Mouse (Mus musculus) brain, embryonic 18.5 days (tissue): Measurements from ENCODE around the gene Galr3.

ENCODE experiments used
- DNase-seq: peaks from one replicate; pipeline ENCODE4 v3.0.0-alpha.2; 2012; ENCODE audit warnings: low read depth, low spot score

Galr3 gene

DNA sequence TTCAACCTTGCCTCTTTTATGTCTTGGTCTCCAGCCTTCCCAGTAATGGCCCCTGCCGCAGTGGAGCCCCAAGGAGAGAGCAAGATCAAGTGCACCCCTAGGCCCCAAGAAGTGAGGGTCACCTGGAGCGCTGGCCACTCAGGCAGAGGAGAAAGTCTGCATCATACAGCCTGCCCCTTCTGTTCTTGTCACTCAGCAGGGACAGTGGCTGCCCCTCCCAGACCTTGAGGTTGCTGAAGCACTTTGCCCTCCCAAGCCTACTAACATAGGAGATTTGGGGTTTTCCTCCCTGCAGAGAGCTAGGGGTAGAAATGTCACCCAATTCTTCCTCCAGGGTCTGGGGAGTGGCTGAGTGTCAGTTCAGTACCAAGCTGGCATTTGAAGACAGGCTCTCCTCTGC lies 10.7 kb downstream of the Galr3 start:
- DNase-seq, result no peak

DNA sequence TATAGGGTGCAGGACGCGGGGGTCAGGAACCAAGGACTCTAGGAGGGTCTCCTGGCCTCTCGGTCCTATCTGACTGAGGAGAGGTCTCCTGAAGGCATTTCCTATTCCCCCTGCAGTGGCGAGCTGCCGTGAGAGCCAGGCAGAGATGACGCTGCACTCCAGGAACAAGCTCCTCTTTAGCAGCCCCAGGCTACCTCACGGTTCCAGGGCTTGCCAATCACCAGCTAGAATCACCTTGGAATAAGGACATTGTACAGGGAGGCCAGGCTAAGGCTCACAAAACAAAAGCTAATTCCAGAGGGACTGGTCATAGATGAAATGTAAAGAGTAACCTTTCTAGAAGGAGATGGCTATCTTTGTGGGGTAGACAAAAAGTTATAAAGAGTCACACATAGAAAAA lies 14.9 kb downstream of the Galr3 start:
- DNase-seq, result no peak

DNA sequence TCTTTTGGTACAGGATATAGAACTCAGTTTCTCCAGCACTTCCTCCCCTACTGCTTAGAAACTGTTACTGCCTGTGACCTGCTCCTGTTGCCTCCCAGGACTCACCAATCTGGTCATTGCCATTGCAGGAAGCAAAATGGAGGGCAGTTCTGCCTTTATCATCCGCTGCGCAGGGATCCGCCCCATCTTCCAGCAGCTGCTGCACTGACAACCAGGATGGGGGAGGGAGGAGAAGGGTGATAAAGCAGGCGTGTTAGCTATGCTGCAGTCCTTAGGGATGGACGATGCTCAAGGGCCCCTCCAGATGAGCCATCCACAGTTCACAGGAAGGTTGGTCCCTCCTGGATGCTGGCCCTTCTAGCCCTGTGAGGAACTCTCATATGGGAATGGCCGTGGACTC lies 16.2 kb downstream of the Galr3 start:
- no peak for DNase-seq

DNA sequence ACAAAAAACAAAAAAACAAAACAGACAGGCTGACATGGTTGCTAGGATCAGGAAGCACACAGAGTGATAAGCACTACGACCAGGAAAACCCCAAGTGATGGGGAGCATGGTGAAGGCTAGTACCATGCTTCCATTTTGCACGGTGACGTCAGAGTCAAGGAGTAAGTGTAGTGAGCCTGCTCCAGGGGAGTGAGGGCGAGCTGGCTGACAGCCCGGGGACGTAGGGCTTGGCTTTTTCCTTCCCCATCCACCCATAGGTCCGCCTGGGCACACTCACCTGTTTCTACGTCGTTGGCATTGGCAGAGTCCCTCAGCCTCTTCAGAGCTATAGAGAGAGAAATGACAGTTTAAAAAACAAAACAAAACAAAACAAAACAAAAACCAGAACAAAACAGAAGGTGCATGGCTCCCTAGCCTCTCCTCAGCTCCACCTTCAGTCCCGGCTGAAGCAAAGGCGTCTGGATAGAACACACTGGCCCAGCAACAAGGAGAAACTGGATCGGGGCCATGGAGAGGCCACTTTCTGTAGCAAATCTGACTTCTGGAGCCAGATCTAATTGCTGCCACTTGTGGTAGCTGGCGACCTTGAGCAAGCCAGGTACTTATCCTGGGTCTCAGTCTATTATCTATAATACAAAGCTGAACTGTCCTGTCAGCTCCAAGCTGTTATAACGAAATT lies 19.3 kb downstream of the Galr3 start:
- no peak for DNase-seq

DNA sequence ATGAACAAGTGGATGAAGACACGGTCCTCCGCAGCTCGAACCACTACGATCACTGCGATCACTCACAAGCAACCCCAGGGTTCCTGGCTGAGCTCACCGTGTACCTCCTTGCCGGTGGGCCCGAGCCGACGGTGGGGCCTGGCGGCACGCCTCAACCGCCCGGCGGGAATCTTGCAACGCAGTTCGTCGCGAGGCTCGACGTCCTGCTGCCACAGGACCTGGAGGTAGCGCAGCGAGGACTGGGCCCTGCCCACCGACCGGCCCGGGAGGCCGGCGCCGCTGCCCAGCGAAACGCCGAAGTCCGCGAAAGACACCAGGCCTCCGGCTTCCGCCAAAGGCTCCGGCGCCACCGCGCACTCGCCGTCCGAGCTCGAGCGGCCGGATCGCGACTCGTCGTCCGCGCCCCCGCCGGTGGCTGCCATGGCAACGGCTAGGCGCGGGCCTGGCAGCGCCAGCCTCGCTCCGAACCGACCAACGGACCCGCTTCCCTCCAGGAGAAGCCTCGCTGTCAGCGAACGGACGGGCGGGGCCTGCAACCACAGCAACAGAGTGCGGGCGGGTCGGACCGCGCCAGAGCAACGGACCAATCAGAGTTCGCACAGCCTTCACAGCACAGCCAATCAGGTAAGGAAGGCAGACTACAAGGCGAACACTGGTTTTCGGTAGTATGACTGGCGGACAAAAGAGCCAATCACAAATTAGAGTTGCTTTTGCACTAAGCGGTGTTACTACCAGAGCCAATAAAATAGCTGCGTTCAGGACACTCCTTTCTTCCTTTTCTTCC lies 20.9 kb downstream of the Galr3 start, which contains the start of gene Ankrd54:
TSS of gene Ankrd54 (minus strand) at position 518 of the 784 bp plus-strand sequence.
- DNase-seq, result peak; percentile 100

DNA sequence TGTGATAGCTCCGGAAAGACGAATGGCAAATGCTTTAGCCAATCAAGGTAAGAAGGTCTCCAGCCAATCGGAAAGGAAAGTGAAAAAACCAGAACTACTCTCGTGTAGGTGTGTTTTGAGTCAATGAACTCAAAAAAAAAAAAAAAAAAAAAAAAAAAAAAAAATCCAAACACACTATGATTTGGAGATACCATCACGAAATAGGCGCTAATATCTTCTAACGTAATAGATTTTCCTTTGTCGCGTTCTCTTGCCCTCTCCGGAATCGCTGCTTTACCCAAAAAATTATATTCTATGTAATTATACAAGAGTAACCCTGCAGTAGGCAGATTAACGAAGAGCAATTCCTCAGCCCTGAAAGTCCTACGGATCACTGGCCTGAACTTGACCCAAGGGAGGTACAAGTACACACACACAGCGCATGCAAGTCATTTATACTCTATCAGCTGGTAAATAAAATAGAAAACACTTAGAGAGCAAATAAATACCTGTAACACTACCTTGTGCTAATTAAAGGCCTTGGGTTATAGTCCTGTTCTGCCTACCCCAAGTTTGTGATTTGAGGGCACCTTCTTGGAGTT lies 21.6 kb downstream of the Galr3 start:
- DNase-seq, result no peak

DNA sequence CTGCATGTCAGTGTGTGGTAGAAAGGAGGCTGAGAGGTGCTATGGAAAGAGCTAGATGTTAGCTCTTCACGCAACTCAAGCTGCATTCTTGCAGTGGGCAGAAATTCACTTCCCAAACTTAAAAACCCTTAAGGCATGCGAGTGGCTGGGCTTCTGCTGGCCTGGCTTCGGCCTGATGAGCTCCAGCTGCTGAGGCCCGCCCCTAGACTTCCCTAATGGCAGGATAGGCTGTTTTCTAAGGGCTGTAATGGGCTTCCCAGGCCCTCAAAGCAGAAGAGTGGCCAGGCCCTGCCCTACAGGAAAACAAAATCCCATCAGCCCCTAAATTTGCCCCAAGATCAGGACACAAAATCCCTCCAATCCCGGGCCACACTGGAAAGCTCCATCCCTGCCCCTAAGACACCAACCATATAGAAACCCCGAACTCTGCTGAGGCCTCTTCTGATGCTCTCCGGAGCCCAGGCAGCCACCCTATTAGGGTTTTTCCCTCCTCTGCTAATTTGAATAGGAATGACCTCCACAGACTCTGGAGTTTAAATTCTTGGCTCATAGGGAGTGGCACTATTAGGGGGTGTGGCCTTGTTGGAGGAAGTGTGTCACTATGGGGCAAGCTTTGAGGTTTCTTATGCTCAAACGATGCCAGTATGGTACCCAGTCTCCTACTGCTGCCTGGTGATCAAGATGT lies 23.5 kb downstream of the Galr3 start:
- no peak for DNase-seq

DNA sequence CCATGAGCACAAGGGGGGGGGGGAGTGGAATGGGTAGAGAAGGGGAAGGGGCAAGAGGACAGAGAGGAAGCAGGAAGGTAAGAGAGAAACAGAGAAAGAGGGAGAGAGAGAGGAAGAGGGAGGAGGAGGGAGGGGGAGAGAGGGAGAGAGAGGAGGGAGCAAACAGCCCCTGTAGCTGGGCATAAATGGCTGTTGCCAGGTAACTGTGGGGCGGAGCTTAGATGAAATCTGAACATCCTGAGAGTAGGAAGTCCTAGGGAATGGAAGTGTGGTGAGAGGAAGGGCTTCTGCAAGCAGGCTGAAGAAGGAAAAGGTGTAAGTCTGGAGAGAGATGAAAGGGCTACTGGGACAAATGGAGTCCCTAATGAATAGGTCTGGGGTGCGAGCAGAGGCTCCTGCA lies 24.6 kb downstream of the Galr3 start:
- DNase-seq, result no peak

DNA sequence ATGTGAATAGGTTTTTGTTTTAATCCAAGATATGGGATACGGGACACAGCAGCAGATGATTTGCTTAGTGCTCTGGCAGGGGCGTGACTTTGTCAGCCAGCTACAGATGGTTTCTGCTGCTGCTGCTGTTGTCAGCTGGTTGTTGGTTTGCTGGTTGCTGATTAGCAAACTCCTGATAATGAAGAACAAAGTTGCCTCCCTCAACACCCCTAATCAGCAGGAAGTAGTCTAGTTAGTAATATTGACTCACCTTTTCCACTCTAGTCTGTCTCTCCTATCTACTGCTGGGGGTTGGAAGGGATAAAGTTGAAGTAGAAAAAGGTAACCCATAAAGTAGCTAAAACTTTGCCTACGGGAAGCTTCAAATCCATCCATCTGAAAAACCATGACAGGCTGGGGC lies 25.9 kb downstream of the Galr3 start:
- DNase-seq, result no peak

DNA sequence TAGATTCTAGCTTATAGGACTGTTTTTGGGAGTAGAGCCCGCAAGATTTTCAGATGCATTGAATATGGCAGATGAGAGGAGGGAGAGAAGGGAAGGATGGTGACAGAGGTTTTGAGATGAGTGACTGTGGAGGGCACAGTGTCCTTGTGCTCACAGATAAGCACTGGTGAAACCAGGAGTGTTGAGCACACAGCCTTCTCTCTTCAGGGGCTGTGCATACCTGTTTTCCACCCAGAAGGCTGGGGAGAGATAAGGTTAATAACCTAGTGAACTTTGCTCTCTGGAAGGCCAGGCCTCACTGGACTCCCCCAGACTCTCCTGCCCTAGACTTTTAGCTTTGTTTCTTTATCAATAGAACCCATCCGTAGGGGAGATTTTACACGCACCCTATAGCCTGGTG lies 26.7 kb downstream of the Galr3 start:
- no peak for DNase-seq

DNA sequence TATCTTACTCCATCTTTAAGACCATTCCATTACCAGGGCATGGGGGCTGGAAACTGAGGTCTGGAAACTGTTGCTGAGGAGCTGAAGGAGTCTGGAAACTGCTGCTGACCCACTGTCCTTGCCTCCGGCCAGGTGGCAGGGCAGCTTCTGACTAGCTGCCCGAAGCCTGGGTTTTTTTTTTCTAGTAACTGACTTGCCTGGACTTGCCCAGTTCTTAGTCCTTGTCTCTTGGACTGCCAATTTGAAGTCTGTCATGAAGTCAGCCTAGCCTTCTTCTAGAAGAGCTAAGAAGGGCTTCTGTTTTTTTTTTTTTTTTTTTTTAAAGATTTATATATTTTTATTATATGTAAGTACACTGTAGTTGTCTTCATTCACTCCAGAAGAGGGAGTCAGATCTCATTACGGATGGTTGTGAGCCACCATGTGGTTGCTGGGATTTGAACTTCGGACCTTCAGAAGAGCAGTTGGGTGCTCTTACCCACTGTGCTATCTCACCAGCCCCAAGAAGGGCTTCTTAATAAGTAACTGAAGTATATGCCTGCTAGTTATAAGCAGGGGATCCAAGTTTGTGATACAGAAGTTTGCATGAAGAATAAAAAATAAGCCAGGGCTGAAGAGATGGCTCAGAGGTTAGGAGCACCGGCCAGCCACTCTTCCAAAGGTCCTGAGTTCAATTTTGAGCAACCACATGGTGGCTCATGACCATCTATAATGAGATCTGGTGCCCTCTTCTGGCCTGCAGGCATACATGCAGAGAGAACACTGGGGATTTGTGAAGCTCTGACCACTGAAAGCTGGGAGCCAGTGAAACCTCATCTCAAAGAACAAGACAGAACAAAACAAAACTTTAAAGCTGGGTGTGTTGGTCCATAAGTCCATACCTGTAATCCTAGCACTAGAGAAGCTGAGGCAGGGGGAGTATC lies 29.7 kb downstream of the Galr3 start:
- DNase-seq, result no peak

DNA sequence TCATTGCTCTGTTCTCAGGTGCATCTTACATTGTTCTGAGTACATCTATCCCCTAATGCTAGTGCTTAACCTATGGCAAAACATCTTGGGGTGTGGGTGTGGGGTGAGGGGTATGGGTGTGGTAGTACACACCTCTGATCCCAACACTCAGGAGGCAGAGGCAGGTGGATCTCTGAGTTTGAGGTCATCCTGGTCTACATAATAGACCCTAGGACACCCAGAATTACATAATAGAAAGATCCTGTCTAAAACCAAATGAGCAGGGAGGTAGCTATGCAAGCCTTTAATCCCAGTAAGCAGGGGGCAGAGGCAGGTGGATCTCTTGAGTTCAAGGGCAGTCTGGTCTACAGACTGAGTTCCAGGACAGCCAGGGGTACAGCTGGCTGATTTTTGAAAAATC lies 32.1 kb downstream of the Galr3 start:
- DNase-seq, result no peak

DNA sequence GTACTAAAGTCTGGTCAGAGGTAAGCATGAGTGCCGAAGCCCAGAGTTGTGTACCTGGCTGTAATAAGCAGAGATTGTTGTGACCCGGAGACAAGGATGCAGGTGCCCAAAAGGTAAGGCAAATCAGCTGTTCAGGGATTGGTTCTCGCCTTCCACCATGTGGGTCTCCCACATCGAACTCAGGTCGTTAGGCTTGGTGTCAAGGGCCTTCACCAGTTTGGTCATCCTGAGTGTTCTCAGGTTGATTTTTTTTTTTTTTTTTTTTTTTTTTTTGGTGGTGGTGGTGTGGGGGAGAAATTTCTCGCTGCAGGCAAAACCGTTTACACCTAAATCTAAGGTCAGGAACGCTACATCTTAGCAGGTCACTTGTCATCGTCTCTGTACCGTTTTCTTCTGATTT lies 32.8 kb downstream of the Galr3 start:
- no peak for DNase-seq

DNA sequence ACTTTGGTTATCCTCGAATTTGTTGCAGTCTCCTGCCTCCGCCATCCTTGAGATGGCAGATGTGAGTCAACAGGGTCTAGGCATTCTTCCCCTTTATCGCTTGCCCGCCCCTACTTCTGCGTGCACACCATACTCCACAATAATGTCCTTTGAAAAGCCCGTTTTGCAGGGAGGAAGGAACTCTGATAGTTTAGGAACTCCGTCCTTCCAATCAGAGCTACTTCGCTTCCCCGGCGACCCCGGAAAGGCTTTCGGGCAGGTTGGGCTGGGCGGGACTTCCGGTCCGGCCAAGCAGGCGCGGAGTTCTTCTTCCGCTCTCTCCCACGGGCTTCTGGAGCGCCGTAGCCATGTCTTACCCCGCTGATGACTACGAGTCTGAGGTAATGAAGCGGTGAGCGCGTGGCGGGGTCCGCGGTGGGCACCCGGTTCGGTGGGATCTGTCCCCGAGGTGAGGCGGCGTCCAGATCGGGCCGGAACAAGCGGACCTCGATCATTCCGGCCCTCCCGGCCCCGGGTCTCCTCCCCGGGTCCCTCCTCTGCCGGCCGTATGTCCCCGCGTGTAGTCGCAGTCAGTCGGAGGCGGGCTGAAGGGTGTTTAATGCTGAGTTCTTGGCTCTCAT lies 33.3 kb downstream of the Galr3 start, which contains the start of gene Eif3l:
TSS of gene Eif3l (plus strand) at position 267 of the 620 bp plus-strand sequence.
- DNase-seq, result peak; percentile 77

DNA sequence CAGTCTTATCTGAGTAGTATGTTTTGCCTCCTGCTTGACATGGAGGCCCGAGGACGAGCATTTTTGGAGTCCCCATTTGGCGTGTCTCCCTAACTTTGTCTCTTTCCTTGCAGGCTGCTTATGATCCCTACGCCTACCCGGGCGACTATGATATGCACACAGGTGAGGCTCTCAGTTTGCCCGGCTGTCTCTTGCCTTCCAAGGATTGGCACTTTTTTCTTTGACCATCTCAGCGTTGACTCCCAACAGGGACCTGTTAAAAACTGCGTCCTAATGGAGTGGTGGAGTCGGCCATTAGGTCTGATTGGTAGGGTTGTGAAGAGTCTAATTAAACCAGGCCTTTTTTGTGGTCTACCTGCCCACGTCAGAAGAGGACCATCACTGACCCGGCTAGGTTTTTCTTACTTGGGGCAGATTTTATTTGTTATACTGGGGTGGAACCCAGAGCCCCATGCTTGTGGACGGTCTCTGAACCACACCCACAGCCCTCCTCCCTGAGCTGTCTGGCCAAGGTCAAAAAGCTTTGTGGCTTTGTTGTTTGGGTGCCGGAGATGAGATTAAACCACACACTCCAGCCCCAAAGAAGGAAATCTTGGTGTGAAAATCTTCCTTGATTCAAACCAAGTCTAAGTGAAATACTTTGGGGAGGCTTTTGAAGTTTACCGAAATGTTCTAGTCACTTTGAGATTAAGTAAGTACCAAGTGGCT lies 34.1 kb downstream of the Galr3 start:
- no peak for DNase-seq

DNA sequence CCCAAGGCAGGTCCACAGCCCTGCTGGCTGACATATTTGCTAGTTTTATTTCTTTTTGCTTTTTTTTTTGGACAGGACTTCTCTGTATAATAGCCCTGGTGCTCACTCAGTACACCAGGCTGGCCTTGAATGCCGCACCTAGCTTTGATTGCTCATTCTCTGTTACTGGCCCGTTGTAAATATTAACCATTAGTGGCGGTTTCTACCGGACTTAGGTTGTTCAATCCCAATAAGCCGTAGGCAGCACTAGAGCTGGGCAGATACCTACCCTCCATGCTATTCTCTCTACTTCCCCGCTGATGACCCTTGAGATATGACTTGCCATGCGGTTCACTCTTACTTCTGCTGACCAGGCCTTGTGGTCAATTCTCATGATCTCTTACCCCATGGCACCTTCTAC lies 37.9 kb downstream of the Galr3 start:
- no peak for DNase-seq

DNA sequence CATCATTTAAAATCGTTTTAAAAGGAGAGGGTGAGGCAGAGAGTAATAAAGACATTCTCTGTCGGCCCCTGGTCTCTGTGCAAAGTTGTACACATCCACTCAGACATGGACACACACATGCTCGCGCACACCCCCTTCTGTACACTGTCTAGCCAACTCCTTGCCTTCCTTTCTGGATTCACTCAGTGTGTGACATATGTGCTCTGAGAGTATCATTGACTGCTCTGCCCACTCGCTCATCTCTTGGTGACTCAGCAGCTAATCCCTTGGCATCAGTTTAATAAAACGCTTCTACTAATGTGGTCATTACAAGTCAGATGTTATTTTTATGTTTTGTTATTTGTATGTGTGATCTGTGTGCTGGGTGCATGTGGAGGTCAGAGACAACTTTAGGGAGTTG lies 50.6 kb downstream of the Galr3 start:
- DNase-seq, result no peak
